Comparison of ENCODE assay signal across 45 mouse cellular contexts in the genomic region with DNA sequence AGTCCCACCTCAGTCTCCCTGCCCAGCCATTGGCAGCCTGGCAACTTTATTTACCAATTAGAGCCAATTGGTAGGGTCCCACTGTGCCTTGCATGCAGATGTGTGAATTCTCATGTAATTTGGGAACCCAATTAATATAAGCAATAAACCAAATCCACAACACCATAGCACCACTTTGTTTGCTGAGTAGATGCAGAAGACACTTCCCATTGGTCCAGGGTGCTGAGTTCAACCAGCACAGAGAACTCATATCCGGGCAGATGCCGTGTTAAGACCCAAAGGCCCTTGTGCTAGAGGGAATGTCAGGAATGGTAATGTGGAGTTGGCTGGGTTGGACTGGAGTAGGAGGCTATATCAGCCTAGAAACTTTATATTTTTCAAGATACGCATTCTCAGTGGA. TPM values are rescaled to one million over a fixed set of nuclear protein-coding genes. Genes with fewer than 3 reads are reported as not detected.
"Had no signal": no experiment of that assay in that cellular context is flagged by ENCODE, and none has a peak within 500 bp of the region (broad histone marks: within the 10 kb centered on the region; RNA-seq: fewer than 3 reads in every experiment).

No protein-coding gene starts in this region.

- H3K4me3 ChIP-seq: left cerebral cortex, adult 2 months; limb, embryonic 10.5 days; limb, embryonic 12.5 days; limb, embryonic 13.5 days; limb, embryonic 15.5 days; liver, embryonic 12.5 days; liver, embryonic 13.5 days; liver, embryonic 15.5 days; lung, embryonic 15.5 days; megakaryocyte, embryonic 14.5 days; midbrain, embryonic 10.5 days; midbrain, embryonic 12.5 days; midbrain, embryonic 15.5 days; myocyte; neural tube, embryonic 12.5 days had no signal

- H3K36me3 ChIP-seq: limb, embryonic 13.5 days; limb, embryonic 15.5 days; lung, embryonic 15.5 days; midbrain, embryonic 12.5 days; midbrain, embryonic 15.5 days had no signal

- H3K9ac ChIP-seq: limb, embryonic 12.5 days; limb, embryonic 13.5 days; limb, embryonic 15.5 days; liver, embryonic 12.5 days; liver, embryonic 13.5 days; liver, embryonic 14.5 days; liver, embryonic 15.5 days; liver, postnatal 0 days; lung, embryonic 14.5 days; lung, embryonic 15.5 days; midbrain, embryonic 12.5 days; midbrain, embryonic 15.5 days; neural tube, embryonic 12.5 days had no signal

- H3K4me2 ChIP-seq: limb, embryonic 12.5 days; limb, embryonic 13.5 days; limb, embryonic 15.5 days; liver, embryonic 11.5 days; liver, embryonic 12.5 days; liver, embryonic 13.5 days; liver, embryonic 15.5 days; lung, embryonic 14.5 days; lung, embryonic 15.5 days; midbrain, embryonic 12.5 days; midbrain, embryonic 15.5 days; neural tube, embryonic 12.5 days had no signal

- H3K27ac ChIP-seq: left cerebral cortex, adult 2 months; limb, embryonic 10.5 days; limb, embryonic 12.5 days; limb, embryonic 13.5 days; limb, embryonic 15.5 days; liver, embryonic 12.5 days; liver, embryonic 13.5 days; liver, embryonic 14.5 days; liver, embryonic 15.5 days; lung, embryonic 15.5 days; macrophage; midbrain, embryonic 10.5 days; midbrain, embryonic 12.5 days; midbrain, embryonic 15.5 days; neural tube, embryonic 12.5 days had no signal

- H3K9me3 ChIP-seq: limb, embryonic 10.5 days; limb, embryonic 12.5 days; limb, embryonic 13.5 days; limb, embryonic 15.5 days; liver, embryonic 12.5 days; liver, embryonic 13.5 days; liver, embryonic 15.5 days; lung, embryonic 15.5 days; megakaryocyte, embryonic 14.5 days; midbrain, embryonic 10.5 days; midbrain, embryonic 12.5 days; midbrain, embryonic 15.5 days; neural tube, embryonic 12.5 days had no signal

- H3K27me3 ChIP-seq: limb, embryonic 12.5 days; limb, embryonic 13.5 days; lung, embryonic 15.5 days; midbrain, embryonic 15.5 days; neural tube, embryonic 12.5 days had no signal

- DNase-seq: left cerebral cortex, postnatal 4 days; liver, embryonic 13.5 days; liver, postnatal 0 days; lung, adult 18-20 months; lung, adult 2 months; lung, embryonic 14.5 days; lung, postnatal 10 days; lung, postnatal 14 days; lung, postnatal 36 days; lung, postnatal 4 days; midbrain, embryonic 14.5 days had no signal

- ATAC-seq: liver, embryonic 12.5 days; liver, postnatal 0 days; lung, postnatal 0 days; midbrain, embryonic 15.5 days; midbrain, embryonic 16.5 days had no signal

RNA-seq across cellular contexts. Expression of a gene that starts 19.7 kb away (rescaled TPM):
- polyA plus RNA-seq: macrophage had no signal

RNA-seq across cellular contexts. Expression of a gene that starts 22.4 kb away (rescaled TPM):
- total RNA-seq: left cerebral cortex, adult 18-20 months; left cerebral cortex, adult 2 months; left cerebral cortex, adult 8-10 months; left cerebral cortex, postnatal 10 days; left cerebral cortex, postnatal 14 days; left cerebral cortex, postnatal 25 days; left cerebral cortex, postnatal 36 days; megakaryocyte-erythroid progenitor cell, adult 5-6 weeks; midbrain, postnatal 0 days; monocyte, adult 5-6 weeks had no signal
- polyA plus RNA-seq: limb, embryonic 10.5 days; limb, embryonic 11.5 days; limb, embryonic 12.5 days; liver, embryonic 11.5 days; liver, embryonic 12.5 days; midbrain, embryonic 10.5 days; midbrain, embryonic 12.5 days; midbrain, embryonic 14.5 days; midbrain, embryonic 15.5 days; midbrain, embryonic 16.5 days; midbrain, postnatal 0 days; myocyte; neural tube, embryonic 12.5 days had no signal

RNA-seq across cellular contexts. Expression of a gene that starts 32.6 kb away (rescaled TPM):
- total RNA-seq: left cerebral cortex, adult 18-20 months; left cerebral cortex, adult 2 months; left cerebral cortex, adult 8-10 months; left cerebral cortex, postnatal 10 days; left cerebral cortex, postnatal 14 days; left cerebral cortex, postnatal 25 days; left cerebral cortex, postnatal 36 days; left cerebral cortex, postnatal 4 days; megakaryocyte progenitor cell, adult 5-6 weeks; megakaryocyte-erythroid progenitor cell, adult 5-6 weeks; midbrain, postnatal 0 days; monocyte, adult 5-6 weeks had no signal
- polyA plus RNA-seq: limb, embryonic 10.5 days; limb, embryonic 11.5 days; limb, embryonic 12.5 days; limb, embryonic 13.5 days; limb, embryonic 14.5 days; limb, embryonic 15.5 days; liver, embryonic 11.5 days; liver, embryonic 12.5 days; liver, embryonic 13.5 days; liver, embryonic 14.5 days; liver, embryonic 15.5 days; liver, embryonic 16.5 days; liver, postnatal 0 days; lung, adult 2 months; lung, embryonic 14.5 days; lung, embryonic 15.5 days; lung, embryonic 16.5 days; lung, postnatal 0 days; macrophage; midbrain, embryonic 10.5 days; midbrain, embryonic 12.5 days; midbrain, embryonic 14.5 days; midbrain, embryonic 15.5 days; midbrain, embryonic 16.5 days; midbrain, postnatal 0 days; myocyte; neural tube, embryonic 11.5 days; neural tube, embryonic 12.5 days had no signal
